Mouse (Mus musculus) small intestine, adult 2 months (tissue): ENCODE measurements around the gene Lhfpl2. TPM values are rescaled to one million over a fixed set of nuclear protein-coding genes. Genes with fewer than 3 reads are reported as not detected.

ENCODE experiments used
- H3K27ac ChIP-seq: fragments of 200-500 bp; 2 replicates; pipeline ENCODE4 v1.5.1; 2012; ENCODE audit warnings: low read depth, low read length, control low read depth, inconsistent platforms; ENCODE audit not compliant: insufficient read depth
- H3K27me3 ChIP-seq: fragments of 200-500 bp; 2 replicates; pipeline ENCODE4 v1.6.1; 2012; ENCODE audit warnings: mild to moderate bottlenecking, moderate library complexity, low read length, inconsistent platforms; ENCODE audit not compliant: control insufficient read depth, insufficient read depth
- H3K36me3 ChIP-seq: fragments of 200-500 bp; 2 replicates; pipeline ENCODE4 v1.6.1; 2012; ENCODE audit warnings: mild to moderate bottlenecking, low read length, control low read depth, inconsistent platforms; ENCODE audit not compliant: control insufficient read depth, insufficient read depth
- H3K4me1 ChIP-seq: fragments of 200-500 bp; 2 replicates; pipeline ENCODE4 v1.6.1; 2012; ENCODE audit warnings: low read length, inconsistent platforms, mixed read lengths; ENCODE audit not compliant: control insufficient read depth, insufficient read depth, insufficient read length
- H3K4me3 ChIP-seq: fragments of 200-500 bp; 2 replicates; pipeline ENCODE4 v1.5.1; 2012; ENCODE audit warnings: low read depth, mild to moderate bottlenecking, control low read depth, inconsistent platforms, low read length, moderate library complexity
- CTCF ChIP-seq: fragments of 200-500 bp; IDR thresholded peaks from 2 replicates; pipeline ENCODE4 v1.5.1; 2012; ENCODE audit warnings: low read depth, mild to moderate bottlenecking, control low read depth, inconsistent platforms, low read length, moderate library complexity, mixed read lengths; ENCODE audit not compliant: insufficient replicate concordance, insufficient read length; ENCODE audit errors: extremely low read depth
- POLR2A ChIP-seq: fragments of 200-500 bp; IDR thresholded peaks from 2 replicates; pipeline ENCODE4 v1.6.1; 2012; ENCODE audit warnings: low read depth, mild to moderate bottlenecking, control low read depth, inconsistent platforms, low read length, moderate library complexity
- WGBS: fragments of 180-500 bp; shearing (Covaris S2); methylation state at CpG from one replicate; pipeline ENCODE4 v1.1.7; 2018; 5-methylcytosine and 5-hydroxymethylcytosine counted together
- polyA plus RNA-seq: library from polyadenylated mRNA; depleted of rRNA; stranded (reverse); fragments of >200 nt; gene quantifications from 2 replicates; pipeline ENCODE4 v1.2.3, GENCODE M21; 2012

Lhfpl2 gene
- polyA plus RNA-seq, 1 experiment: 71.0 TPM

DNA sequence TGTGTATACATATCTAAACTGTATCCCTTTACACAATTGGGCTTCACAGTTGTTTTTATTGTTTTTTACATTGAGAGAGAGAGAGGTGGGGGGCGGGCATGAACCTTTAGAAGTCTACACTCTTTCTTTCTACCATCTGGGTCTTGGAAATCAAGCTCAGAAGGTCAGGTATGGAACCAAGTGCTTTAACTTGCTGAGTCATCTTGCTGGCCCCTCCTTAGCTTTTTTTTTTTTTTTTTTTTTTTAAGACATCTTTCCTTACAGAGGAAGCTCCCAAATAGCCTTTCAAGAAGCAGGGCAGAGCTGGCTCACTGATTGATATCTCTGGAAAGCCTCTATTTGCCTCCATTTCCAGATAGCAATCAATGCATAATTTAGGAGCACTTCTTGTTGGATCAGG lies 10.7 kb downstream of the Lhfpl2 start:
- TF ChIP-seq POLR2A (no peak), CTCF (no peak)
- Histone ChIP-seq H3K27me3 (no peaks in the 10 kb centered on the region), H3K36me3 (no peaks in the 10 kb centered on the region), H3K4me3 (no peak overlapping the region), H3K4me1 (no peaks in the 10 kb centered on the region; the same call in 1 of the 2 replicates), H3K27ac (no peak overlapping the region)
- WGBS: 93% methylated on average over 1 of the region's 1 CpGs

GRCm38 (mm10) chr13:94069421-94070307 lies 12.1 kb downstream of the Lhfpl2 start:
- 87% methylated on average over 16 of the region's 16 CpGs for WGBS
- Histone ChIP-seq H3K4me3 (no peak overlapping the region), H3K27me3 (no peaks in the 10 kb centered on the region), H3K36me3 (no peaks in the 10 kb centered on the region), H3K27ac (no peak overlapping the region), H3K4me1 (no peaks in the 10 kb centered on the region; the same call in 1 of the 2 replicates)
- no peak for TF ChIP-seq POLR2A
- no peak for TF ChIP-seq CTCF

- WGBS: 86% methylated on average over 3 of the region's 3 CpGs
- Histone ChIP-seq H3K36me3 (no peaks in the 10 kb centered on the region), H3K27me3 (no peaks in the 10 kb centered on the region), H3K4me1 (no peaks in the 10 kb centered on the region; the same call in 1 of the 2 replicates), H3K27ac (no peak overlapping the region), H3K4me3 (no peak overlapping the region)
- TF ChIP-seq CTCF (no peak), POLR2A (no peak)
Observed at GRCm38 (mm10) chr13:94070308-94070619, 12.7 kb downstream of the Lhfpl2 start.

DNA sequence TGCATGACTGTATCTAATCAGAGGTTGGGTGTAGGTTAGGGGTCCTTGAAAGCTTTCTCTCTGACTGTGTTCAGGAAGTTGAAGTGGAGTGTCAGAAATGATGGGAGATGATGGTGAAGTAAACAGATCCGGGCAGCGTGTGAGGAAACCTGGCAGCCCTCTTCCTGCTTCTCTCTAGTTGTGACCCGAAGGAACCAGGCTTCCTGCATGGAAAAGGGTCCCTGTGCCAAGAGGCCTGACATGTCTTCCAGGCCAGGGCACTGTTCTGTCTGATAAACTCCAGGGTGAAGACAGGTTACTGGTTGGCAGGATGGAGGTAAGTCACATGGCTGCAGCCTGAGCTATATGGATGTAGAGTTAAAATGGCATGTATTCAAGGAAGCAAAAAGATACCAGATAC lies 13.3 kb downstream of the Lhfpl2 start:
- Histone ChIP-seq H3K27me3 (no peaks in the 10 kb centered on the region), H3K36me3 (no peaks in the 10 kb centered on the region), H3K4me1 (no peaks in the 10 kb centered on the region; the same call in 1 of the 2 replicates), H3K4me3 (no peak overlapping the region), H3K27ac (no peak overlapping the region)
- 76% methylated on average over 3 of the region's 3 CpGs for WGBS
- no peak for TF ChIP-seq CTCF
- no peak for TF ChIP-seq POLR2A

DNA sequence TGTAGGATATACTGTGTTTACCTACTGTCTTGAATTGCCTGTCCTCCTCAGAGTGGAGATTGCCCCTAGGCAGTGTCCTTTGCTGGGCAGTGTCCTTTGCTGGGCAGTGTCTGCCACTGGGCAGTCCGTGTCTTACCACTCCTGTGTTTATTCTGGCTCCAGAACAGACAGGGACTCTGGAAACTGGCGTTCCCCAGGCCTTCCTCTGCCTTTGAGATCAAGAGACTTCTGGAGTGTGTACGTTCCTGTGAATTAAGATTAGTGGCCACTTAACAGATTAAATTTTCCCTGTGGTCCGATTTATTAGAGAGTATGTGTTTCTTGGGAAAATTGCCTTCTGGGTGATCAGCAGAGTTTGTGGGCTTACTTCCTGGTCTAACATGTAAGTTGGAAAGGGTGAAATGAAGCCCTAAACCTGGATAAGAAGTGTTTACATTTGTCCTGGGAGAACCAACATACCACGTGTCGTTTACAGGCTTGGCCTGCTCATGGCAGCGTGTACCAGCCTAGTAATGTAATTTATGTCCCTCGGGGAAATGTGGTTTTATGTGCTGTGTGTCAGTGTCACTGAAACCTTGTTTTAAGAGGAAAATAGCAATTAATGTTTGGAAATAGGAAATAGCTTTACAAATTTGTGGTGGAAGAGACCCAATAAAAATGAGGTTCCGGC lies 15.6 kb downstream of the Lhfpl2 start:
- H3K4me1 ChIP-seq: no peaks in the 10 kb centered on the region; the same call in 1 of the 2 replicates
- no peak overlapping the region for H3K27ac ChIP-seq
- TF ChIP-seq POLR2A (no peak), CTCF (no peak)
- 27% methylated on average over 9 of the region's 9 CpGs for WGBS
- H3K27me3 ChIP-seq: no peaks in the 10 kb centered on the region
- no peaks in the 10 kb centered on the region for H3K36me3 ChIP-seq
- H3K4me3 ChIP-seq: no peak overlapping the region

DNA sequence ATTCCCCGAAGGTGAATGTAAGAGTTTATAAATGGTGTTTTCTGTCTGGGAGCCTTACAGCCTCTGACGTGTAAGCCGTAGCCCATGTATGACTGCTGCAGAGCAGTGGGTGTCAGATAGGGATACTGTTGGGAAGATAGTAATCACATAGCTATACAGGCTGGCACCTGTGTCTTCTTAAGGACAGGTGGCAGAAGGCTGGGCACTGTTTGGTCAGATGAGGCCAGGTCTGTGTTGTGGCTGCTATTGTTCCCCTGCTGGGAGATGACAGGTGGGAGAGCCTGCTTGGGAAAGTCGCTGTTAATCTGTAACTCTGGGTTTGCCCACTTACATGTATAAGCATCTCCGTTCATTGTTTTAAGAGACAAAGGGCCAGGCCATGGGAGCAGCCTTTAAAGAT lies 16.1 kb downstream of the Lhfpl2 start:
- no peak for TF ChIP-seq POLR2A
- TF ChIP-seq CTCF: no peak

GRCm38 (mm10) chr13:94075181-94075580 lies 17.6 kb downstream of the Lhfpl2 start:
- no peaks in the 10 kb centered on the region; the same call in 1 of the 2 replicates for H3K4me1 ChIP-seq
- H3K27ac ChIP-seq: no peak overlapping the region
- TF ChIP-seq CTCF (no peak), POLR2A (no peak)
- no peak overlapping the region for H3K4me3 ChIP-seq
- H3K36me3 ChIP-seq: no peaks in the 10 kb centered on the region
- 79% methylated on average over 1 of the region's 1 CpGs for whole genome bisulfite sequencing
- H3K27me3 ChIP-seq: no peaks in the 10 kb centered on the region

More for the DNA sequence above, 16.1 kb downstream of the Lhfpl2 start:
- Histone ChIP-seq H3K27ac (no peak overlapping the region), H3K4me3 (no peak overlapping the region), H3K27me3 (no peaks in the 10 kb centered on the region), H3K36me3 (no peaks in the 10 kb centered on the region), H3K4me1 (no peaks in the 10 kb centered on the region; the same call in 1 of the 2 replicates)
- WGBS: 71% methylated on average over 5 of the region's 5 CpGs
